Mouse (Mus musculus) neural tube, embryonic 14.5 days (tissue): ENCODE measurements around the gene Card19. TPM values are rescaled to one million over a fixed set of nuclear protein-coding genes. Genes with fewer than 3 reads are reported as not detected.

Experiments
- ATAC-seq: fragments of 200-750 bp; cut with Nextera tagmentation; 2 replicates; pipeline ENCODE4 v1.8.0; 2017; ENCODE audit warnings: low read depth, mild to moderate bottlenecking, moderate TSS enrichment, moderate library complexity
- H3K27ac ChIP-seq: fragments of 300-500 bp; sonication (generic); 2 replicates; pipeline ENCODE4 v1.5.1; 2014; ENCODE audit warnings: low read depth, mild to moderate bottlenecking, control low read depth, low read length, moderate library complexity, mixed read lengths
- H3K27me3 ChIP-seq: fragments of 300-500 bp; sonication (generic); 2 replicates; pipeline ENCODE4 v1.6.1; 2014; ENCODE audit warnings: low read length; ENCODE audit not compliant: control insufficient read depth, insufficient read depth
- H3K36me3 ChIP-seq: fragments of 300-500 bp; sonication (generic); 2 replicates; pipeline ENCODE4 v1.6.1; 2014; ENCODE audit warnings: low read length, mixed read lengths; ENCODE audit not compliant: control insufficient read depth, insufficient read depth
- H3K4me1 ChIP-seq: fragments of 300-500 bp; sonication (generic); 2 replicates; pipeline ENCODE4 v1.6.1; 2014; ENCODE audit warnings: low read length; ENCODE audit not compliant: control insufficient read depth, insufficient read depth
- H3K4me2 ChIP-seq: fragments of 300-500 bp; sonication (generic); 2 replicates; pipeline ENCODE4 v1.6.1; 2014; ENCODE audit warnings: mild to moderate bottlenecking, low read depth, low read length, control low read depth
- H3K4me3 ChIP-seq: fragments of 300-500 bp; sonication (generic); 2 replicates; pipeline ENCODE4 v1.5.1; 2014; ENCODE audit warnings: low read depth, low read length, control low read depth, mixed read lengths
- H3K9ac ChIP-seq: fragments of 300-500 bp; sonication (generic); replicated peaks from 2 replicates; pipeline ENCODE4 v1.6.1; 2014; ENCODE audit warnings: low read depth, mild to moderate bottlenecking, control low read depth, low read length, mixed read lengths
- H3K9me3 ChIP-seq: fragments of 300-500 bp; sonication (generic); 2 replicates; pipeline ENCODE4 v1.6.1; 2016; ENCODE audit warnings: low read length; ENCODE audit not compliant: control insufficient read depth
- WGBS: fragments of 180-500 bp; shearing (Covaris S2); extraction: QIAGEN DNeasy Blood & Tissue Kit; methylation state at CpG from one replicate; pipeline ENCODE4 v1.1.7; 2014; 5-methylcytosine and 5-hydroxymethylcytosine counted together
- polyA plus RNA-seq: library from polyadenylated mRNA; unstranded; fragments of >200 nt; fragmentation: Nextera tagmentation; extraction: Ambion mirVana; gene quantifications from 2 replicates; pipeline ENCODE4 v1.2.1, GENCODE M21; 2014

The Card19 gene
- polyA plus RNA-seq, 1 experiment from 2014 or later: 35.7 TPM

DNA sequence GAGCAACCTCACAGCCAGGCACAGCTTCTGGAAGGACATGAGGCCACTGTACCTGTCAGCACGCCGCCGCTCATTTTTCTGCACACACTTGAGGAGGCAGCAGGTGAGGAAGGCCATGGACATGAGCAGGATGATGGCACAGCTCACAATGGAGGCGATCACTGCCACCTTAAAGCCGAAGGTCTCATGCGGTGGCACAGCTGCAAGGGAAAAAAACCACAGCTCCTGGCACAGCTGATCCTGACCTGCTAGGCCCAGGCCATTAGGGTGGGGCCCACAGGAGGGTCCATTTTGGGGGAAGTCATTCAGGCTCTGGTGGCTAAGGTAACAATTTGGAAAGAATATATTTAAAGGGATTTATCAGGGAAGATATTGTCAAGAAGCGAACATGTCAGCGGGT lies 22.9 kb upstream of the Card19 start:
- H3K9ac ChIP-seq: no peak overlapping the region
- no peaks in the 10 kb centered on the region for H3K36me3 ChIP-seq
- no peak overlapping the region for H3K4me2 ChIP-seq
- no peaks in the 10 kb centered on the region for H3K4me1 ChIP-seq
- WGBS: 94% methylated on average over 8 of the region's 8 CpGs
- no peaks in the 10 kb centered on the region for H3K9me3 ChIP-seq
- no peak overlapping the region for H3K27ac ChIP-seq
- H3K27me3 ChIP-seq: no peaks in the 10 kb centered on the region
- no peak for ATAC-seq
- H3K4me3 ChIP-seq: no peak overlapping the region

DNA sequence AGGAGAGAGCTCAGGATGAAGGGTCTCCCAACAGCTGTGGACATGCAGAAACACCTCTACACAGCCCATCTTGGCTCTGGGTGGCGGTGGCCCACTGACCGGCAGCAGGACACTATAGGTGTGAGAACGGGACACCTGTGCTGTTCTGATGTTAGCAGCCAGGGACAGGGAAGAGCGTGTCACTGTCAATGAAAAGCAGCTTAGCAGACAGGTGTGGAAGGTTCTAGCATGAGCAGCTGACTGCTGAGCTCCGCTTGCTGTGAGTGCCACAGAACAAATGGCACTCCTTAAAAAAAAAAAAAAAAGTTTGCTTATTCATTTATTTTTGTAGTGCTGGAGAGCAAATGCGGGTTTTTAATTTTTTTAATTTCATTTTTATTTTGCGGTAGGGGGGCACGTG lies 21.8 kb upstream of the Card19 start:
- 95% methylated on average over 8 of the region's 8 CpGs for WGBS
- Histone ChIP-seq H3K27ac (no peak overlapping the region), H3K9me3 (no peaks in the 10 kb centered on the region), H3K4me1 (no peaks in the 10 kb centered on the region), H3K27me3 (no peaks in the 10 kb centered on the region), H3K9ac (no peak overlapping the region), H3K4me3 (no peak overlapping the region), H3K36me3 (no peaks in the 10 kb centered on the region), H3K4me2 (no peak overlapping the region)
- no peak for ATAC-seq

- H3K4me3 ChIP-seq: no peak overlapping the region
- H3K27me3 ChIP-seq: no peaks in the 10 kb centered on the region
- no peak overlapping the region for H3K27ac ChIP-seq
- 96% methylated on average over 4 of the region's 4 CpGs for WGBS
- no peaks in the 10 kb centered on the region for H3K9me3 ChIP-seq
- H3K9ac ChIP-seq: no peak overlapping the region
- H3K36me3 ChIP-seq: no peaks in the 10 kb centered on the region
- no peaks in the 10 kb centered on the region for H3K4me1 ChIP-seq
- no peak for ATAC-seq
- H3K4me2 ChIP-seq: no peak overlapping the region
These were observed 18.9 kb upstream of the Card19 start for GRCm38 (mm10) chr13:49234711-49235110.

DNA sequence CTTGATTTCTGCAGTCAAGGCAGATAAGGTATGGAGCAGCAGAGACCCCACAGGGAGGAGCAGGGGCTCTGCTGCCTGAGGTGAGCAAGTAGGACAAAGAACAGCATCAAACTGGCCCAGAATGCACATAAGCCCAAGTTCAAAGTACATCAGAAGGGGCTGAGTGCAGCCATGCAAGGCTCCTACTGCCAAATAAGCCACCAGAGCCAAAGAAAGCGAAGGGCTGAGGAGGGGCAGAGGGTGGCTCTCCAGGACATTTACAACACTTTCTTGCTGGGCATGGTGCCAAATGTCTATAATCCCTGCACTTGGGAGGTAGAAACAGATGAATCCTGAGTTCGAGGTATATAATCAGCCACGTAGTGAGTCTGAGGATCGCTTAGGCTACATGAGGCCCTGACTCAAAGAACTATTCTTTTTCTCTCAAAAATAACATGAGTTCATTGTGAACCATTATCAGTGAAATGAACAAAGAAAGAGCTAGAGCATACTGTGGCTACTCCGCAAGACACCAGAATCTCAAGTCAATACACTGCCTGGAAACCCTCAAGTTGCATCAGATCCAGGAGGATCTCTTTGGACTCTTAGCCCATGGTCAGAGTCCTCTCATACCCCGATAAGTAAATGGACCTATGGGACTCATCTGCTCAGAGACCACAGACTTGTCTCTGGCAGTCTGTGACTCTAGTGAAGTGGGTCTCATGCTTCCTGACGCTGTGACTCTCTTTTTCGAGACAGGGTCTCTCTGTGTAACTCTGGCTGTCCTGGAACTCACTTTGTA lies 18.1 kb upstream of the Card19 start:
- ATAC-seq: no peak
- Histone ChIP-seq H3K36me3 (no peaks in the 10 kb centered on the region), H3K9ac (no peak overlapping the region), H3K4me3 (no peak overlapping the region), H3K27ac (no peak overlapping the region), H3K9me3 (no peaks in the 10 kb centered on the region), H3K4me2 (no peak overlapping the region), H3K27me3 (no peaks in the 10 kb centered on the region), H3K4me1 (no peaks in the 10 kb centered on the region)
- WGBS: 91% methylated on average over 8 of the region's 8 CpGs

DNA sequence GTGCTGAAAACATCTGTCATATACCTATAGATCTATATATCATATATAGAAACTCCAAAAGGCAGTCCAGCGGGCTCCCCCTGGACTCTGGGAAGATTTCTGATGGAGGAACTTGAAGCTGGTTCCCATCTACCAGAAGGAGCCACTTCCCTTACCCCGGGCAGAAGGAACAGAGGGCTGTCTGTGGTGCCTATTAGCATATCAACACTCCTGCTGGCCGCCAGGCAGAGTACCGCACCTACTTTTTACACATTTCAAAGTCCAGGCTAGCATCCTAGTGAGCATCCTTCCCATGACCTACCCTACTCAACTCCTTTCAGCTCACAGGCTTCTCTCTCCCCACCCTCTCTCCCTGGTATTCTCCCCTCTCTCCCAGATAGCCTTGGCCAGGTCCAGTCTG lies 9.8 kb upstream of the Card19 start:
- Histone ChIP-seq H3K27ac (no peak overlapping the region), H3K4me3 (no peak overlapping the region), H3K36me3 (no peaks in the 10 kb centered on the region), H3K9ac (no peak overlapping the region), H3K4me2 (no peak overlapping the region), H3K27me3 (no peaks in the 10 kb centered on the region), H3K9me3 (no peaks in the 10 kb centered on the region), H3K4me1 (no peaks in the 10 kb centered on the region)
- WGBS: 27% methylated on average over 4 of the region's 4 CpGs
- ATAC-seq: no peak

- ATAC-seq: no peak
- Histone ChIP-seq H3K4me2 (no peak overlapping the region), H3K27ac (no peak overlapping the region), H3K36me3 (no peaks in the 10 kb centered on the region), H3K27me3 (no peaks in the 10 kb centered on the region), H3K9me3 (no peaks in the 10 kb centered on the region), H3K9ac (no peak overlapping the region), H3K4me3 (no peak overlapping the region), H3K4me1 (no peaks in the 10 kb centered on the region)
- WGBS: 74% methylated on average over 3 of the region's 3 CpGs
These were observed 9.3 kb upstream of the Card19 start for GRCm38 (mm10) chr13:49225159-49225558.

DNA sequence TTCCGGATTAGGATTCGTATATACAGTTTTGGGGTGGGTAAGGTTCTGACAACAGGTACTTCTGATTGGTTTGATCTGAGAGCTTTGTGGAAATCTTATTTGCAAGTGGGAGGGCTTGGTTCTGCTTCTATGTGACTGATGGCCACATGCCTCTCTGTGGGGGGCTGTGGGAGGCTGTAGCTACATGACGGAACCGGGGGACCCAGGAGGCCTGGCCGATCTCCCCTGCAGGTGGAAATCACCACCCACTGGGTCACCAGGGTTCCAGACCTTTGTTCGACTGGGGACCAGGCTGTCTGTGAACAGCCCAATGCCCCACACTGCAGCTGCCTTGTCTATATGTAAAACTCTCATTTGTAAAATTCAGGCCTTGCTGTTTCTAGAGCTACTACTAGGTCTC lies 8.9 kb upstream of the Card19 start:
- Histone ChIP-seq H3K9ac (no peak overlapping the region), H3K9me3 (no peaks in the 10 kb centered on the region), H3K4me3 (no peak overlapping the region), H3K36me3 (no peaks in the 10 kb centered on the region), H3K27me3 (no peaks in the 10 kb centered on the region), H3K27ac (no peak overlapping the region), H3K4me1 (no peaks in the 10 kb centered on the region), H3K4me2 (no peak overlapping the region)
- WGBS: 29% methylated on average over 6 of the region's 6 CpGs
- no peak for ATAC-seq

- no peak overlapping the region for H3K9ac ChIP-seq
- ATAC-seq: no peak
- WGBS: 22% methylated on average over 10 of the region's 10 CpGs
These were observed 8.5 kb upstream of the Card19 start for GRCm38 (mm10) chr13:49224314-49224713.

DNA sequence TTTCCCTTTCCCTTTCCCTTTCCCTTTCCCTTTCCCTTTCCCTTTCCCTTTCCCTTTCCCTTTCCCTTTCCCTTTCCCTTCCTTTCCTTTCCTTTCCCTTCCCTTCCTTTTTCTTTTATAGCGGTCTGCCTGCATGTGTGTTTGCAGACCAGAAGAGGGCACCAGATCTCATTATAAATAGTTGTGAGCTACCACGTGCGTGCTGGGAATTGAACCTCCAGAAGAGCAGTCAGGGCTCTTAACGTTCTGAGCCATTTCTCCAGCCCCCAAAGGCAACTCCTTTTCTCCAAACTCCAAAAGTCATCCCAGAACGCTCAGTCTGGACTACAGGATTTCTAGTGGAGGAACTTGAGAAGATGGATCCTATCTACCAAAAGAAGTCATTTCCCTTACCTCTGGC lies 5.1 kb upstream of the Card19 start:
- Histone ChIP-seq H3K4me2 (no peak overlapping the region), H3K4me3 (no peak overlapping the region), H3K4me1 (no peaks in the 10 kb centered on the region), H3K27ac (no peak overlapping the region), H3K9me3 (no peaks in the 10 kb centered on the region), H3K36me3 (no peaks in the 10 kb centered on the region), H3K27me3 (no peaks in the 10 kb centered on the region), H3K9ac (no peak overlapping the region)
- ATAC-seq: no peak
- WGBS: 21% methylated on average over 5 of the region's 5 CpGs

More at GRCm38 (mm10) chr13:49224314-49224713, 8.5 kb upstream of the Card19 start:
- no peak overlapping the region for H3K4me2 ChIP-seq
- no peaks in the 10 kb centered on the region for H3K36me3 ChIP-seq
- no peaks in the 10 kb centered on the region for H3K27me3 ChIP-seq
- no peaks in the 10 kb centered on the region for H3K9me3 ChIP-seq
- no peak overlapping the region for H3K27ac ChIP-seq
- no peak overlapping the region for H3K4me3 ChIP-seq
- H3K4me1 ChIP-seq: no peaks in the 10 kb centered on the region
